Mouse (Mus musculus) testis, postnatal 14 days (tissue): Measurements from ENCODE around the gene Cavin1.

Experiments used
- DNase-seq: peaks from one replicate; pipeline ENCODE4 v3.0.0; 2021; ENCODE audit warnings: low spot score

Cavin1 gene

GRCm38 (mm10) chr11:100912401-100913155 is 58.1 kb downstream of the Cavin1 start:
- no peak for DNase-seq

- DNase-seq: no peak
Observed at GRCm38 (mm10) chr11:100908567-100908966, 62.1 kb downstream of the Cavin1 start.

DNA sequence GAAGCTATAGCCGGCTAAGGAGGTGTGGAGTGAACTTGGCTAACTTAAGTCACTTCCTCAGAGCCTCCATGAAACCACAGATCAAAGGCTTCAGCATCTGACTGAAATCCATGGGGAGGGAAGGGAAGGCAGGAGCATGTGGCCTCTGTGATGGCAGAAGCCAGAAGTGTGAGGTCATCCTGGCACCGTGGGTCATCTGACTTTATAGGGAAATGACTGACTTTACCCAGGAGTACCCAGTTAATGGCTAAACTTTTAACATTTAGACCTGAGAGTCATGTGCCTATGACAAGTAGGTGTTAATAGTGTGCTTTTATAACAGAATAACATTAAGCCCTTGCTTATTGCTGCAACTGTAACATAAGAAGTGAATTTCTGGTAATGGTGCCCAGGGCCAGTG is 62.6 kb downstream of the Cavin1 start:
- no peak for DNase-seq

- DNase-seq: no peak
Observed at GRCm38 (mm10) chr11:100906885-100907284, 63.8 kb downstream of the Cavin1 start.
